Mouse (Mus musculus) MEL-GATA-1-ER (cell line): ENCODE measurements around the gene Hist1h2bc.

ENCODE experiments used
- DNase-seq: peaks from one replicate; pipeline ENCODE4 v3.0.0-alpha.2; 2012; ENCODE audit warnings: low read depth; ENCODE audit errors: extremely low read depth

Hist1h2bc gene

DNA sequence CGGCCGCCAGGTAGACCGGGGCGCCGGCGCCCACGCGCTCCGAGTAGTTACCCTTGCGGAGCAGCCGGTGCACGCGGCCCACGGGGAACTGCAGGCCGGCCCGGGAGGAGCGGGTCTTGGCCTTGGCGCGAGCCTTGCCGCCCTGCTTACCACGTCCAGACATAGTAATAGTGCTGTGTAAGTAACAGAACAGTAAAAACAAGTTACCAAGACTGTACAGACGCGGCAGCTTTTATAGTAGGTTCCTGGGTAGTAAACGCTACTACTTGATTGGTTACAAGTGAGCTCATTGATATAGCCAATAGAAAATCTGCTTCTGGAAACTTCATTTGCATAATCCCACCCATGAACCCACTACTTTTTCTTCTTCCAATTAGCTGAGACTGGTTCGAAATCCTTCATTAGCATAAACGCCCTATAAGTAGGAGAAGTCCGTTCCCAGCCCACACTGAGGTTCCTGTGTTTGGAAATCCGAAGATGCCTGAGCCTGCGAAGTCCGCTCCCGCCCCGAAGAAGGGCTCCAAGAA lies at the start of gene Hist1h2bc, which contains the start of gene Hist1h2ac:
Hist1h2bc (plus strand) TSS at position 445 of the 527 bp plus-strand sequence.
Hist1h2ac (minus strand) TSS at position 194 of the 527 bp plus-strand sequence.
- peak; percentile 100 for DNase-seq

- no peak for DNase-seq
These were observed 24.2 kb upstream of the Hist1h2bc start for GRCm38 (mm10) chr13:23659636-23660366.

DNA sequence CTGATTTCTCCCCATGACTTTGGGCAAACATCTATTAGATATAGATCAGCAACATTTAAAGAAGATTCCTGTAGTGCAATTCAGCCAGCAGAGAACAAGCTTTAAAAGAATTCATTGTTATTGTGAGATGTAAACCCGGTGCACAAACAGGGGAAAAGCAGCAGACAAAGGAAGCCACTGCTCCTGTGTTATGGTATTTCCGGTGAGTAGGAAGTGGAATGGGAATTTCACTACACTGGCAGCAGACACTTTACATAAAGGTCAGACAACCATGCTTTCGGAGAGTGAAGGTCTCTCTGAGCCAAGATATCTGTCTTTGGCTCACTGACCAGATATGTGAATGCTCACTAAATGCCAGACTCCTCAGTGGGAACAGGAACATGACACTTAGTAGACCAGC lies 21.5 kb upstream of the Hist1h2bc start:
- DNase-seq, result no peak

DNA sequence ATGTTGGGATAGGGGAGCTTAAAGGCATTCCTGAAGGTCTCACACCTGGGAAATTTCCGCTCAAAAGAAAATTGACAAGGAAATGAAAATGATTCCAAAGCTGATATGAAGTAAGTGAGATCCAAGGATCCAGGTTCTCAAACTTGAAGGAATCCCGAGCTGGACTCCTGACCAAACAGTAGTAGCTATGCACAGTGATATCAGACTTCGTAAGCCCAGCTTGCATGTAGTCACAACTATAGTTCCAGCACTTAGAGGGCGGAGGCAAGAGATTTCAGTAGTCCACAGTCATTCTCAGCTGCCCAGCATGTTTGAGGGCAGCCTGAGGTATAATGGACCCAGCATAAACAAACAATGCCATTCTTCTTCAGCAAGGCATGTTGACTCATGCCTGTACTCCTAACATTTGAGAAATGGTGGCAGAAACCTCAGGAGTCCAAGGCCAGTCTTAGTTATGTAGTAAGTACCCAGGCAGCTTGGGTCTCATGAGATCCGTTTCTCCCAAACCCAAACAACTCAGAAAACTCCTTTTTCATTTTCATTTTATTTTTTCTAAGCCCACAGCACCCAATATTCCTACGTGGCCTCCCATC lies 1.9 kb upstream of the Hist1h2bc start:
- no peak for DNase-seq

- no peak for DNase-seq
These were observed 1.4 kb upstream of the Hist1h2bc start for GRCm38 (mm10) chr13:23682623-23682946.

DNA sequence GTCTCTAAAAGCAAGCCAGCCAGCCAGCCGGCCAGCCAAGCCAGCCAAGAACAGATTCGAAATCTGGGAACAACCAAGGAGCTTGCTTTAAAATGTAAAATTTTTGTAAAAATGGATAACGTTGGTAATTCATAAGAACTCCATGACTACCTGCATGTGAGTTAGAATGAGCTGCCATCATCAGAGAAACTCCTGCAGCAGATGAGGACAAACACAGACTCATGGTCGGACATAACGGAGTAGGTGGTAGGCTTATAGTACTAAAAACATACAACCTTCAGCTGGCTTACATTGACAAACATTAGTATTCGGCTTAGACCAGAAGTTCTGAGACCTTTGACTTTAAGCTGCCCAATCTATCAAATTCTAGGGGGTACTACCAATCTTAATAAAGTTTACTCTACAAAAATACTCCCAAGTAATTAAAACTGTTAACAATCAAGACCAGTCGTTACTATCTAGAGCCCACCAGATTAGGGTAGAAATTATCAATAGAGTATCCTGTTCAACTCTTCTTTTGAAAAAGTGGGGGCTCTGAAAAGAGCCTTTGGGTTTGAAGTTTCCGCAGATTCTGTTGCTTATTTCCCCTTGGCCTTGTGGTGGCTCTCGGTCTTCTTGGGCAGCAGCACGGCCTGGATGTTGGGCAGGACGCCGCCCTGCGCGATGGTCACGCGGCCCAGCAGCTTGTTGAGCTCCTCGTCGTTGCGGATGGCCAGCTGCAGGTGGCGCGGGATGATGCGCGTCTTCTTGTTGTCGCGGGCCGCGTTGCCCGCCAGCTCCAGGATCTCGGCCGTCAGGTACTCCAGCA lies 848 bp upstream of the Hist1h2bc start:
- peak; percentile 62 for DNase-seq

DNA sequence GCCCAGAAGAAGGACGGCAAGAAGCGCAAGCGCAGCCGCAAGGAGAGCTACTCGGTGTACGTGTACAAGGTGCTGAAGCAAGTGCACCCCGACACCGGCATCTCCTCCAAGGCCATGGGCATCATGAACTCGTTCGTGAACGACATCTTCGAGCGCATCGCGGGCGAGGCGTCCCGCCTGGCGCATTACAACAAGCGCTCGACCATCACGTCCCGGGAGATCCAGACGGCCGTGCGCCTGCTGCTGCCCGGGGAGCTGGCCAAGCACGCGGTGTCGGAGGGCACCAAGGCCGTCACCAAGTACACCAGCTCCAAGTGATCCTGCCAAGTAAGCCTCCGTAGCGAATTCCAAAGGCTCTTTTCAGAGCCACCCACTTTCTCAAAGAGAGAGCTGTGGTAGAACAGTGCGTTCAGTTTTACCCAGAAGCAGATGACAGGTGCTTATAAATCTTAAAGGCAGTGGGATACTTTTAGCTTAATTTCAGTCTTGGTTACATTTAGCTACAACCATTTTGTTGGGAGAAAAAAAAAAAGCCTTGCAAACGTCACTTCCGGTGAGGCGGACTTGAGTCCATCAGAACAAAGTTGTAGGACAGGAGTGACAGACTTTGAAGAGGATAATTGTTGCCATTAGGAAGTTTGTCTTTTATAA lies 421 bp downstream of the Hist1h2bc start:
- DNase-seq, result peak; percentile 96

GRCm38 (mm10) chr13:23685121-23685861 lies 1.3 kb downstream of the Hist1h2bc start:
- DNase-seq, result no peak

- DNase-seq, result no peak
These were observed 2.0 kb downstream of the Hist1h2bc start for GRCm38 (mm10) chr13:23685966-23686365.

GRCm38 (mm10) chr13:23687181-23687580 lies 3.2 kb downstream of the Hist1h2bc start:
- DNase-seq, result no peak

- DNase-seq, result no peak
These were observed 3.9 kb downstream of the Hist1h2bc start for GRCm38 (mm10) chr13:23687907-23688306.

DNA sequence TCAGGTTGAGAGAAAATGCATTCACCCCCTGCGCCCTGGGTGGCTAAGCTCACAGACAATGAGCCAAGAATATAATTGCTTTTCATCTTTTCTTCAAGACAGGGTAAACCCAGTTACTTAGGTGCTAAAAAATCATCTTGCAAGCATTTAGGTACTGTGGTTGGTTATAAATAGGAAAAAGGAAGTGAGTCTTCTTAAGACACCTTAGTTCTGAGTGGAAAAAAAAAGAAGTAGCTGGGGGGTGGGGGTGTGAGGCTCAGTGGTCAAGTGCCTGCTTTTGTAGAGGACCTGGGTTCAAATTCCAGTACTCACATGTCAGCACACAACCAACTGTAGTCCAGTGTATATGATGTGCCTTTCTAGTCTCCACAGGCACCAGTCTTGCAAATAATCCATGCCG lies 5.0 kb downstream of the Hist1h2bc start:
- no peak for DNase-seq

DNA sequence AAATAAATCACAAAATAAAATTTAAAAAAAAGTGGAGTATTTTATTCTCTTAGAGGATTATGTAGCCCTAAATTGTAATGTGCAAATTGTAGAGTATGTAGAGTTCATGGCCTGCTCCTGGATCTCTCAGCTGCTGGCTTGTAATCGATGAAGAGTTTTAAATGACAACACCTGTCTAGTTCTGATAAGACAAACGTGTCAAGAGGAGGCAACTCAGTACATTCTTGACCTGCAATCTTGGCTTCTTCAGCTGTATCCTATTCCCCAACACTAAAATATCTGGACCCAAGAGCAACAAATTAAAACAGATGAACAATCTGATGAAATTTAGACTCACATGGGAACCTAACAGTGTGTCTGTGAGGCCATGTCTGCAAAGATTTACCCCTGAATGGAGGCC lies 5.5 kb downstream of the Hist1h2bc start:
- no peak for DNase-seq

- DNase-seq, result no peak
These were observed 9.9 kb downstream of the Hist1h2bc start for GRCm38 (mm10) chr13:23693856-23694440.

DNA sequence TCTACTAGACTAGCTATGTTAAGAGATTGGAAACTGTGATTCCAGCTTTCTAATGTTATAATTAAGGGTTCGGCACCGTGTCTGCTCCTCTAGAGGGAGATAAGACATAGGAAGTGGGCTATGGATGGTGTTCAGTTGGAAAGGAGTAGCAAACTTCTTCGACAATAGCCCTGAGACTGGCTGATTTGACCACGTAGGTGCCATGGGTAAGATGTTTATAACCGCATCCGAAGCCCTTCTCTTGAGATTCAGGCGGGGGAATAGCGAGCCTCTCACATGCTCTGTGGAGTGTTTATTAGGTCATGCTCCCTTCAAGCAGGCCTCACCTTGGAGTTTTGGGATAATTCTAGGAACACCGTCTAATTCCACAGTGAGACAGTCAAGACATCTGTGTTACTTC lies 11.0 kb downstream of the Hist1h2bc start:
- no peak for DNase-seq

GRCm38 (mm10) chr13:23695514-23695913 lies 11.5 kb downstream of the Hist1h2bc start, which contains the start of gene Hist1h1t:
Gene Hist1h1t, plus strand, starts transcription at chr13:23695814.
- no peak for DNase-seq

DNA sequence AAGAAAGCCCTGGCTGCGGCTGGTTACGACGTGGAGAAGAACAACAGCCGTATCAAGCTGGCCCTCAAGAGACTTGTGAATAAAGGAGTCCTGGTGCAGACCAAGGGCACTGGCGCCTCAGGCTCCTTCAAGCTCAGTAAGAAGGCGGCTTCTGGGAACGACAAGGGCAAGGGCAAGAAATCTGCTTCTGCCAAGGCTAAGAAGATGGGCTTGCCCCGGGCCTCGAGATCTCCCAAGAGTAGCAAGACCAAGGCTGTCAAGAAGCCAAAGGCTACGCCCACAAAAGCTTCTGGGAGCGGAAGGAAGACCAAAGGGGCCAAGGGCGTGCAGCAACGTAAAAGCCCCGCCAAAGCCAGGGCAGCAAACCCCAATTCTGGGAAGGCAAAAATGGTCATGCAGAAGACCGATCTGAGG lies 12.1 kb downstream of the Hist1h2bc start:
- DNase-seq, result peak; percentile 81

- DNase-seq, result peak; percentile 94
These were observed 13.7 kb downstream of the Hist1h2bc start for GRCm38 (mm10) chr13:23697491-23698299.

DNA sequence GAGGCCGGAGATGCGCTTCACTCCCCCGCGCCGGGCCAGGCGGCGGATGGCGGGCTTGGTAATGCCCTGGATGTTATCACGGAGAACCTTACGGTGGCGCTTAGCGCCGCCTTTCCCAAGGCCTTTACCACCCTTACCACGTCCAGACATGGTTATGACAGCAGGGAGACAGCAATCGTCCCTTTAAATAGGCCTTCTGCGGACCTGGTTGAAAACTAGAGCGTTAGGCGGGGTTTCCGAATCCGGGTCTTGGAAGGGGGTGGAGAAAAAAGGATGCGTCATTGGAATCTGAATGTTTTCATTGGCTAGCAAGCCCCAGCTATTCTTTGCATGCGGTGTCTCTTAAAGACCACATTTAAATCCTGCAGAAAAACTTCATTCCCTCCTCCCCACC lies 14.3 kb downstream of the Hist1h2bc start, which contains the start of gene Hist1h4c:
Hist1h4c (minus strand) TSS at position 155 of the 394 bp plus-strand sequence.
- DNase-seq, result peak; percentile 99
